Mouse (Mus musculus) CH12.LX (cell line): ENCODE measurements around the gene Samd4b.
"Not testable (repeated sequence)": the region's sequence is repeated elsewhere in the genome, so short reads cannot be mapped to it uniquely, and the experiment has no call there.

Source experiments
- BHLHE40 ChIP-seq: IDR thresholded peaks from 2 replicates; pipeline ENCODE4 v1.6.1; 2011; ENCODE audit warnings: mild to moderate bottlenecking, low read depth, low read length, improper control_type of control experiment
- CHD2 ChIP-seq: IDR thresholded peaks from 2 replicates; pipeline ENCODE4 v1.6.1; 2011; ENCODE audit warnings: low read length, improper control_type of control experiment
- CTCF ChIP-seq, 2 experiments: IDR thresholded peaks in 1 of 2; conservative IDR thresholded peaks in 1 of 2; 2 replicates each; pipeline ENCODE4 v1.5.1; 2011 to 2012; ENCODE audit warnings: low read depth in 2 of 2, low read length in 2 of 2, improper control_type of control experiment in 1 of 2, inconsistent platforms in 1 of 2, mild to moderate bottlenecking in 1 of 2, moderate library complexity in 1 of 2
- ELF1 ChIP-seq: IDR thresholded peaks from 2 replicates; pipeline ENCODE4 v1.6.1; 2014; ENCODE audit warnings: low read depth, mild to moderate bottlenecking, inconsistent platforms, low read length, improper control_type of control experiment
- MAX ChIP-seq: IDR thresholded peaks from 2 replicates; pipeline ENCODE4 v1.6.1; 2011; ENCODE audit warnings: low read length, improper control_type of control experiment
- MAZ ChIP-seq: IDR thresholded peaks from 2 replicates; pipeline ENCODE4 v1.6.1; 2012; ENCODE audit warnings: low read depth, mild to moderate bottlenecking, inconsistent platforms, low read length, improper control_type of control experiment, moderate library complexity
- MXI1 ChIP-seq: IDR thresholded peaks from 2 replicates; pipeline ENCODE4 v1.6.1; 2011; ENCODE audit warnings: mild to moderate bottlenecking, low read depth, low read length, improper control_type of control experiment
- MYC ChIP-seq: IDR thresholded peaks from 2 replicates; pipeline ENCODE4 v1.6.1; 2011; ENCODE audit warnings: low read depth, mild to moderate bottlenecking, improper control_type of control experiment, low read length
- NELFE ChIP-seq: IDR thresholded peaks from 2 replicates; pipeline ENCODE4 v1.6.1; 2011; ENCODE audit warnings: low read depth, low read length, improper control_type of control experiment
- POLR2A ChIP-seq: IDR thresholded peaks from 2 replicates; pipeline ENCODE4 v1.6.1; 2011; ENCODE audit warnings: low read depth, mild to moderate bottlenecking, improper control_type of control experiment, low read length
- RCOR1 ChIP-seq: conservative IDR thresholded peaks from 2 replicates; pipeline ENCODE4 v1.6.1; 2012; ENCODE audit warnings: low read depth, mild to moderate bottlenecking, inconsistent platforms, low read length, improper control_type of control experiment
- SIN3A ChIP-seq: IDR thresholded peaks from 2 replicates; pipeline ENCODE4 v1.6.1; 2012; ENCODE audit warnings: low read length, improper control_type of control experiment, inconsistent platforms
- TCF12 ChIP-seq: IDR thresholded peaks from 2 replicates; pipeline ENCODE4 v1.6.1; 2014; ENCODE audit warnings: low read depth, mild to moderate bottlenecking, inconsistent platforms, low read length, improper control_type of control experiment

DNA sequence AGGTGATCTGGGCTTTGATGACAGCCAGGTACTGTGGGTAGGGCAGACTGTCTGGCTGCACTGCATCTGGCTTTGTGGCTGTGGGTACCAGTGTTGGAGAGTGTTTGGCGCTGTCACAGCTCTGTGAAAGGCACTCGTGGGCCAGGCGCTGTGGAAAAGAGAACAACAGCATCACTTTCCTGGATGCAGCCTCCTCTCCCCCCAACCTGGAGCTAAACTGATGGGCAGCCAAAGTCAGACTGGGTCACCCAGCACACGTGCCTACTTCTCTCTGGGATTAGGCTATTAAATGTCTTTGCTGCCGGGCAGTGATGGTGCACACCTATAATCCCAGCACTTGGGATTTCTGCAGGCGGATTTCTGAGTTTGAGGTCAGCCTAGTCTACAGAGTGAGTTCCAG is 211.1 kb downstream of the Samd4b start:
- TF ChIP-seq CHD2; POLR2A; MXI1; MAX; MYC; CTCF (conservative IDR thresholded peaks at IDR 0.05 in 1 of 2, IDR thresholded peaks at IDR 0.05 in 1 of 2; ENCODE audit: low read depth in 2 of 2, low read length in 2 of 2); NELFE; RCOR1; MAZ; ELF1; TCF12; SIN3A; BHLHE40: not testable (repeated sequence)
